Mouse (Mus musculus): Measurements from ENCODE around the gene Itgad. TPM values are rescaled to one million over a fixed set of nuclear protein-coding genes. Genes with fewer than 3 reads are reported as not detected.
"Not testable (repeated sequence)": the region's sequence is repeated elsewhere in the genome, so short reads cannot be mapped to it uniquely, and the experiment has no call there.

Gene Itgad
- total RNA-seq (2021), result not detected in 2 replicates
- long read RNA-seq, result 0 reads

- DNase-seq, result no peak
Observed at GRCm38 (mm10) chr7:128154076-128154475, at the start of gene Itgad. Gene Itgad, plus strand, starts transcription at chr7:128154376.

GRCm38 (mm10) chr7:128105246-128105645, 48.9 kb upstream of the Itgad start:
- DNase-seq, result no peak

GRCm38 (mm10) chr7:128107462-128107861, 46.7 kb upstream of the Itgad start:
- DNase-seq, result no peak

GRCm38 (mm10) chr7:128110314-128110713, 43.9 kb upstream of the Itgad start:
- DNase-seq, result no peak

- DNase-seq, result no peak
Observed at GRCm38 (mm10) chr7:128112131-128112530, 42.0 kb upstream of the Itgad start.

- no peak for DNase-seq
Observed at GRCm38 (mm10) chr7:128114371-128115105, 39.6 kb upstream of the Itgad start.

- DNase-seq, result no peak
Observed at GRCm38 (mm10) chr7:128115211-128115958, 38.8 kb upstream of the Itgad start.

- DNase-seq, result no peak
Observed at GRCm38 (mm10) chr7:128116396-128116795, 37.8 kb upstream of the Itgad start.

GRCm38 (mm10) chr7:128119726-128120490, 34.3 kb upstream of the Itgad start:
- no peak for DNase-seq

GRCm38 (mm10) chr7:128128741-128129720, 25.1 kb upstream of the Itgad start, which contains the start of gene Itgax:
Gene Itgax, plus strand, starts transcription at chr7:128129547.
- no peak for DNase-seq

- no peak for DNase-seq
Observed at GRCm38 (mm10) chr7:128132148-128132547, 22.0 kb upstream of the Itgad start.

GRCm38 (mm10) chr7:128133596-128133995, 20.6 kb upstream of the Itgad start:
- DNase-seq, result no peak

GRCm38 (mm10) chr7:128136927-128137326, 17.2 kb upstream of the Itgad start:
- DNase-seq, result no peak

- DNase-seq, result no peak
Observed at GRCm38 (mm10) chr7:128139611-128140010, 14.6 kb upstream of the Itgad start.

- DNase-seq, result no peak
Observed at GRCm38 (mm10) chr7:128150970-128151369, 3.2 kb upstream of the Itgad start.

GRCm38 (mm10) chr7:128154924-128155323, 748 bp downstream of the Itgad start:
- peak; percentile 19 for DNase-seq

- DNase-seq, result not testable (repeated sequence)
Observed at GRCm38 (mm10) chr7:128158688-128159354, 4.6 kb downstream of the Itgad start.

GRCm38 (mm10) chr7:128164001-128164400, 9.8 kb downstream of the Itgad start:
- DNase-seq, result no peak

GRCm38 (mm10) chr7:128166391-128166790, 12.2 kb downstream of the Itgad start:
- no peak for DNase-seq

- DNase-seq, result peak; percentile 9
Observed at GRCm38 (mm10) chr7:128169996-128170395, 15.8 kb downstream of the Itgad start.

GRCm38 (mm10) chr7:128178385-128178784, 24.2 kb downstream of the Itgad start:
- no peak for DNase-seq

Measured in adrenal gland, postnatal 25 days (tissue).